Mouse (Mus musculus) ES-Bruce4 (cell line): Measurements from ENCODE around the gene Wdr63.

Source experiments
- CTCF ChIP-seq: IDR thresholded peaks from one replicate; pipeline ENCODE4 v1.8.1; 2011; ENCODE audit warnings: low read depth, low read length
- EP300 ChIP-seq: IDR thresholded peaks from 2 replicates; pipeline ENCODE4 v1.6.1; 2011; ENCODE audit warnings: low read depth, low read length; ENCODE audit not compliant: insufficient read depth
- POLR2A ChIP-seq: IDR thresholded peaks from one replicate; pipeline ENCODE4 v1.8.1; 2011; ENCODE audit warnings: low read length; ENCODE audit not compliant: insufficient read depth

GRCm38 (mm10) chr3:146010751-146011150 lies 97.2 kb downstream of the Wdr63 start:
- TF ChIP-seq CTCF (no peak), POLR2A (no peak), EP300 (no peak)
